Mouse (Mus musculus) hindbrain, embryonic 14.5 days (tissue): Measurements from ENCODE around the gene Eri2. TPM values are rescaled to one million over a fixed set of nuclear protein-coding genes. Genes with fewer than 3 reads are reported as not detected.
"Not testable (repeated sequence)": the region's sequence is repeated elsewhere in the genome, so short reads cannot be mapped to it uniquely, and the experiment has no call there.

Experiments used
- ATAC-seq: fragments of 200-750 bp; cut with Nextera tagmentation; 2 replicates; pipeline ENCODE4 v1.8.0; 2017; ENCODE audit warnings: moderate number of reproducible peaks, mild to moderate bottlenecking, moderate TSS enrichment, moderate library complexity; ENCODE audit not compliant: low FRiP score
- DNase-seq: peaks from one replicate; pipeline ENCODE4 v3.0.0-alpha.2; 2015; ENCODE audit warnings: low spot score
- H3K27ac ChIP-seq: fragments of 300-500 bp; sonication (generic); 2 replicates; pipeline ENCODE4 v1.5.1; 2014; ENCODE audit warnings: mild to moderate bottlenecking, moderate library complexity
- H3K27me3 ChIP-seq: fragments of 300-500 bp; sonication (generic); 2 replicates; pipeline ENCODE4 v1.6.1; 2014; ENCODE audit warnings: mild to moderate bottlenecking, low read length, mixed read lengths; ENCODE audit not compliant: control insufficient read depth, insufficient read depth
- H3K36me3 ChIP-seq: fragments of 300-500 bp; sonication (generic); replicated peaks from 2 replicates; pipeline ENCODE4 v1.6.1; 2014; ENCODE audit not compliant: control insufficient read depth, insufficient read depth
- H3K4me1 ChIP-seq: fragments of 300-500 bp; sonication (generic); replicated peaks from 2 replicates; pipeline ENCODE4 v1.6.1; 2014; ENCODE audit warnings: antibody characterized with exemption, low read length, mixed read lengths; ENCODE audit not compliant: control insufficient read depth, insufficient read depth
- H3K4me2 ChIP-seq: fragments of 300-500 bp; sonication (generic); replicated peaks from 2 replicates; pipeline ENCODE4 v1.6.1; 2014; ENCODE audit warnings: mild to moderate bottlenecking, moderate library complexity
- H3K4me3 ChIP-seq: fragments of 300-500 bp; sonication (generic); replicated peaks from 2 replicates; pipeline ENCODE4 v1.5.1; 2014; ENCODE audit warnings: mild to moderate bottlenecking, low read length
- H3K9ac ChIP-seq: fragments of 300-500 bp; sonication (generic); 2 replicates; pipeline ENCODE4 v1.6.1; 2014
- H3K9me3 ChIP-seq: fragments of 300-500 bp; sonication (generic); 2 replicates; pipeline ENCODE4 v1.6.1; 2016; ENCODE audit warnings: low read length; ENCODE audit not compliant: control insufficient read depth
- WGBS: fragments of 180-500 bp; shearing (Covaris S2); extraction: QIAGEN DNeasy Blood & Tissue Kit; methylation state at CpG from one replicate; pipeline ENCODE4 v1.1.7; 2014; 5-methylcytosine and 5-hydroxymethylcytosine counted together
- polyA plus RNA-seq: library from polyadenylated mRNA; unstranded; fragments of >200 nt; fragmentation: Nextera tagmentation; extraction: Ambion mirVana; gene quantifications from 2 replicates; pipeline ENCODE4 v1.2.1, GENCODE M21; 2014

Eri2 gene
- polyA plus RNA-seq, 1 experiment from 2014 or later = 16.6 TPM

DNA sequence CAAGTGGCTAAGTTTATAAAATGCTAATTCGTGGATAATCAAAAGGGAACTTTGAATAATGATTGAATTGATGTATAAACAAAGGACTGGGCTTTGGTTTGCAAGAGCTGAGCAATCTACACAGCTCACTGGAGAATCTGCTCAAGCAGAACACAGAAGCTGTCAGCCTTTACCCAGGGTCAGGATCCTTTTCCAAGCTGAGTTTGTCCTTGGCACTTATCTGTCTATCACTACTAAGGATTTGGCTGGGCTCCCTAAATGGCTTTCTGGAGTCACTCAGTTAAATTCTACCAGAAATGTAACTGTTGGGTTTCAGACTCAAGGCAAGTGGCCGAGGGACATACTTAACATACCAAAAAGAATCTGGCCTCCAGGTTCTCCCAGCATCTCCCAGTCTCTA, 43.9 kb downstream of the Eri2 start:
- Histone ChIP-seq H3K27ac (no peak overlapping the region), H3K4me1 (no peaks in the 10 kb centered on the region), H3K36me3 (no peaks in the 10 kb centered on the region), H3K4me2 (no peak overlapping the region), H3K9ac (no peak overlapping the region), H3K4me3 (no peak overlapping the region), H3K27me3 (no peaks in the 10 kb centered on the region), H3K9me3 (no peaks in the 10 kb centered on the region)
- WGBS = 57% methylated on average over 2 of the region's 2 CpGs
- ATAC-seq (no peak), DNase-seq (no peak)

DNA sequence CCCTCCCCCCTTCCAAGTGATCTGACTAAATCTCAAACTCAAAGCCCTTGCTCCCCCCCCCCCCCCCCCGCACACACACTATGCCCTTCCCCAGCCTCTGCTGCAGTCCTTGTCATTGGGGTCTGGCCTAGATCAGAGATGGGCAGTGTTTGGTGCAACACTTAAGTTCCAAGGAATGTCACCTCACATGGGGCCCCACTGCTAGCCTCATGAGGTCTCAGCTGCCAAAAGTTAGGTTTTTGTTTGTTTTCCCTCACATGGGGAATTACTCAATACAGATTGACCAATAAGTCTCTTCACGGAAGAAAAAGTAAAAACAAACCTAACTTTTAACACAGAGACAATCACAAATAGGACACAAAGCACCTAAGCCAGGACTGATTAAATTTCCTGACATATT, 45.1 kb downstream of the Eri2 start:
- no peaks in the 10 kb centered on the region for H3K9me3 ChIP-seq
- H3K27me3 ChIP-seq = no peaks in the 10 kb centered on the region
- DNase-seq (no peak), ATAC-seq (no peak)
- no peak overlapping the region for H3K27ac ChIP-seq
- no peak overlapping the region for H3K4me3 ChIP-seq
- H3K4me2 ChIP-seq = no peak overlapping the region
- WGBS = 78% methylated on average over 1 of the region's 2 CpGs
- no peak overlapping the region for H3K9ac ChIP-seq
- no peaks in the 10 kb centered on the region for H3K36me3 ChIP-seq
- H3K4me1 ChIP-seq = 0 out of 2 replicates have a peak, but pooled peaks cover 3% of the 10 kb centered on the region

DNA sequence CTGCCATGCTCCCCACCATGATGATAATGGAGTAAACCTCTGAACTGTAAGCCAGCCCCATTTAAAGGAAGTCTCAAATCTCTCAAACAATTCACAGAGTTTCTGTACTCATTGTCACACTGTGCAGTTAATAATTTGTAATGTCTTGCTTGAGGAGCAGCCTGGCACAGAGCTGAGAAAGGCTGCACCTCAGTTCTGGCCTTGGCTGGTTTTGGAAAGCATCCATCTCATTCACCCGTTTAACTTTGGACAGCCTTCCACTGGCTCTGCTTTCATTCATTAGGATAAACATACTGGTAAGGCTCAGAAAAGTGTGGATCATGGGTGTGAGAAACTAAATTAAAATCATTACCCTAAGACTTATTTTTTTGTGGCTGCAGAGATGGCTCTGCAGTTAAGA, 48.0 kb downstream of the Eri2 start:
- ATAC-seq = no peak
- DNase-seq = no peak
- H3K36me3 ChIP-seq = no peaks in the 10 kb centered on the region
- 70% methylated on average over 1 of the region's 1 CpGs for WGBS
- H3K9ac ChIP-seq = no peak overlapping the region
- no peak overlapping the region for H3K27ac ChIP-seq
- H3K9me3 ChIP-seq = no peaks in the 10 kb centered on the region
- H3K4me1 ChIP-seq = 0 out of 2 replicates have a peak, but pooled peaks cover 3% of the 10 kb centered on the region
- H3K4me2 ChIP-seq = no peak overlapping the region
- no peak overlapping the region for H3K4me3 ChIP-seq
- no peaks in the 10 kb centered on the region for H3K27me3 ChIP-seq

DNA sequence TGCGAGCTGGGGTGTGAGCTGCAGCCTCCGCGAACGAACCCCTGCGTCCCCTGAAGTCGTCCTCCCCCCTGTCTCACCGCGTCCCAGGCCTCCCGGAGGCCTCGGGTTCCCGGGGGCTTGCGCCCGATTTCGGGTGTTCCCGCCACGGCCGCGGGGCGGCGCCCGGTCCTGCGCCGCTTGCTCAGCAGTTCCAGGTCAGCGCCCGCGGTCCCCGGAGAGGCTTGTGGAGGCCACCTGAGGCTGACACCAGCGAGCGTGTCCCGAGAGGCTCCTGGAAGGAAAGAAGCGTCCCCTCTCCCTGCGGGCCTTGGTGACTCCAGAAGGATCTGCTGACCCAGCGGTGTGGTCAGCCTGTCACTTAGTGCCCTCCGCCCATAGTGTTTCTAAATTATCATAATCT, 49.5 kb downstream of the Eri2 start:
- DNase-seq = no peak
- no peaks in the 10 kb centered on the region for H3K27me3 ChIP-seq
- H3K4me3 ChIP-seq = no peak overlapping the region
- ATAC-seq = no peak
- H3K9ac ChIP-seq = no peak overlapping the region
- no peaks in the 10 kb centered on the region for H3K9me3 ChIP-seq
- no peaks in the 10 kb centered on the region for H3K36me3 ChIP-seq
- 10% methylated on average over 34 of the region's 34 CpGs for WGBS
- H3K27ac ChIP-seq = no peak overlapping the region
- H3K4me2 ChIP-seq = peak overlapping the region; percentile 28; the same call in 1 of the 2 replicates
- H3K4me1 ChIP-seq = 0 out of 2 replicates have a peak, but pooled peaks cover 3% of the 10 kb centered on the region

DNA sequence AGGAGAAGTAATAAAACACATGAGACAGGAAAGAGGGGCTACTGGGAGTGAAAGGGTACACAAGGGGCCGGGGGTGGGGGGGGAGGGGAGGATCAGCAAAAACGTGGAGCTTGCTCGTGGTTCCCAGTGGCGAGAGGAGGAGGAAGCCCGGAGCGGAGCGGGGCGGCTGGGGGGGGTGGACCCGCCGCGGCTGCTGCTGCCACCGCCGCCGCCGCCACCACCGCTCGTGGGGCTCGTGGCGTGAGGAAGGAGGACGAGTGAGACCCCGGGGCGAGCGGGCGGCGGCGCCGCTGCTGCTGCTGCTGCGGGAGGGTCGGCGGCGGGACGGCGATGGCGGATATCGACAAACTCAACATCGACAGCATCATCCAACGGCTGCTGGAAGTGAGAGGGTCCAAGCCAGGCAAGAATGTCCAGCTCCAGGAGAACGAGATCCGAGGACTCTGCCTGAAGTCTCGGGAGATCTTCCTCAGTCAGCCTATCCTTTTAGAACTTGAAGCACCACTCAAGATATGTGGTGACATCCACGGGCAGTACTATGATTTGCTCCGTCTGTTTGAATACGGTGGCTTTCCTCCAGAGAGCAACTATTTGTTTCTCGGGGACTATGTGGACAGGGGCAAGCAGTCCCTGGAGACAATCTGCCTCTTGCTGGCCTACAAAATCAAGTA, 53.9 kb downstream of the Eri2 start:
- not testable (repeated sequence) for H3K4me1 ChIP-seq, DNase-seq, H3K27me3 ChIP-seq, H3K9me3 ChIP-seq, H3K27ac ChIP-seq, H3K36me3 ChIP-seq
- WGBS = 4% methylated on average over 19 of the region's 44 CpGs
- H3K4me2 ChIP-seq = peak overlapping the region; percentile 46
- ATAC-seq = peak; percentile 62; the same call in 1 of the 2 replicates
- peak overlapping the region; percentile 44; the same call in 1 of the 2 replicates for H3K9ac ChIP-seq
- H3K4me3 ChIP-seq = peak overlapping the region; percentile 34

DNA sequence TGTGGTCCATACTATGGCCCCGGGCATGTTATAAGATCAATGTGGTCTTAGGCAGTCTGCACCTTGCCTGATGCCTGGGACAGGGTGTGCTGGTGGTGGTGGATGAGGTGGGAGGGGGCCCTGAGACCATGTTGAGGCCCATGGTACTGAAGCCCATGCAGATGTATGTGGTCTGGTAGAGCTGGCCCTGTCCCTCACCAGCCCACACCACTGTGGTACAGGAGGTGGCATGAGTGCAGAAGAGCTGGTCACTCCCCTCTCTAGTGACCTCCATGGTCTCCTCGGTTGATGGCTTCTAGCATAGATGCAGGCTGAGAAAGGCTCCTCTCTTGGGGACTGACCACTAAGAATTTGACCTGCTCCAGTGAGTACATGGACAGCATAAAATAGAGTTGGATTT, 55.0 kb downstream of the Eri2 start:
- no peak overlapping the region for H3K4me3 ChIP-seq
- ATAC-seq (no peak), DNase-seq (no peak)
- H3K27ac ChIP-seq = no peak overlapping the region
- no peaks in the 10 kb centered on the region for H3K36me3 ChIP-seq
- no peak overlapping the region for H3K9ac ChIP-seq
- no peaks in the 10 kb centered on the region for H3K4me1 ChIP-seq
- 80% methylated on average over 2 of the region's 2 CpGs for WGBS
- no peak overlapping the region for H3K4me2 ChIP-seq
- no peaks in the 10 kb centered on the region for H3K9me3 ChIP-seq
- no peaks in the 10 kb centered on the region for H3K27me3 ChIP-seq

DNA sequence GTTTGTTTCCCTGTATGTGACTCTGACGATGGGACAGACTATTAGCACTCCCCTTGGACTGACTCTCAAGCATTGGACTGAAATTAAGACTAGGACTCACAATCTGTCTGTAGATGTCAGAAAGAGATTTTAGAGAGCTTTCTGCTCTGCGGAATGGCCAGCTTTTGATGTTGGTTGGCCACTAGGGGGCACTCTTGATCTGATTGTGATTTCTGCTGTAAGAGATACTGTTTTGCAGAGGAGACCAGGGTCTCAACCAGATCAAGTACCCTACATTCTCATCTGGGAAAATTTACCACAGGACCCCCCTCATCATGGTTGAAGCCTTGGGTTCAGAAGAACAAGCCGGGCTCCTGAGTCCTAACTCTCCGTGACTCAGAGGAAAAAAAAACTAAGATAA, 62.6 kb downstream of the Eri2 start:
- not testable (repeated sequence) for H3K4me3 ChIP-seq
- WGBS = 80% methylated on average over 4 of the region's 4 CpGs

DNA sequence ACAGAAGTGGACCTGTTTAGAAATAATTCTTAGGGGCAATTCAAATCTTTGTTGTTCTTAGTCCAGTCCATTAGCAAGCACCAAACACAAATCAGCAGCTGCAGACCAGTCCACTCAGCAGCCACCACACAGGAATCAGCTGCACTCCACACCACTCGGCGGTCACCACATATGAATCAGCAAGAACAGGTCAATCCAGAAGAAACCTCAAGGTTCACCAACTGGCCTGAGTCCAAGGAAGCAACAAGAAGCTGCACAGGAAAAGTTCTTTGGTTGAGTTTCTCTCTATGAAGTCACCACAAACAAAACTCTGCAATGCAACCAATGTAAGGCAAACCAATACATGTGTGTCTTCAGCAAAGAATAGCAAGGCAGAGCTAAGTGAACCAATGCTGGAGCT, 66.2 kb downstream of the Eri2 start:
- no peak overlapping the region for H3K9ac ChIP-seq
- 94% methylated on average over 2 of the region's 2 CpGs for WGBS
- no peaks in the 10 kb centered on the region for H3K4me1 ChIP-seq
- no peaks in the 10 kb centered on the region for H3K9me3 ChIP-seq
- H3K27me3 ChIP-seq = no peaks in the 10 kb centered on the region
- ATAC-seq (no peak), DNase-seq (no peak)
- no peak overlapping the region for H3K4me3 ChIP-seq
- no peak overlapping the region for H3K27ac ChIP-seq
- no peak overlapping the region for H3K4me2 ChIP-seq
- H3K36me3 ChIP-seq = no peaks in the 10 kb centered on the region

More for the DNA sequence above, 62.6 kb downstream of the Eri2 start:
- H3K4me1 ChIP-seq, ATAC-seq, H3K4me2 ChIP-seq, H3K36me3 ChIP-seq, H3K27me3 ChIP-seq, H3K9ac ChIP-seq, H3K9me3 ChIP-seq, DNase-seq, H3K27ac ChIP-seq: not testable (repeated sequence)

DNA sequence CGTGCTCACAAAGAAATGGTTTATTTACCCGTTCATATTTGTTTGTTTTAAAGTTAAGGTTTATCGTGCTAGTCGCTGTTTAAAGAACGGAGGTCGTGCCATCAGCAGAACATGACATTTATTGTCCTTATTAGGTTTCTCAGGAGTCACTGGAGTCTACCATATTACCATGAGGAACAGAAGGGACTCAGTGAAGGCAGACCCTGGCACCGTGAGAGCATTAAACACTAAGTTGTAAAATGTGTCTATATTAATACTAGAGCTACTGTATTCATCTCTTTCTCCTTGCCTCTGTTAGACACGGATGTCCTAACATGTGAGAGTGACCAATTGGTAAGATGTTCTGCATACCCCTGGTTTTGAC, 72.9 kb downstream of the Eri2 start:
- H3K4me3 ChIP-seq = peak overlapping the region; percentile 68
- H3K36me3 ChIP-seq = peaks cover 32% of the 10 kb centered on the region
- H3K27me3 ChIP-seq = no peaks in the 10 kb centered on the region
- H3K9me3 ChIP-seq = no peaks in the 10 kb centered on the region
- H3K4me1 ChIP-seq = peaks cover 8% of the 10 kb centered on the region
- WGBS = 15% methylated on average over 8 of the region's 8 CpGs
- peak overlapping the region; percentile 62 for H3K4me2 ChIP-seq
- H3K27ac ChIP-seq = peak overlapping the region; percentile 73
- peak overlapping the region; percentile 75 for H3K9ac ChIP-seq
- no peak for DNase-seq
- ATAC-seq = peak; percentile 58
